Mouse (Mus musculus) mature B cell (primary cell): ENCODE measurements around the gene Plekha1.

Experiments
- in situ Hi-C: fragments of 300-500 bp; cut with MboI; formaldehyde crosslinking; loops from 2 replicates; pipeline ENCODE4 v1.14.3; 2019

The Plekha1 gene

GRCm38 (mm10) chr7:130859926-130860325 is 5.6 kb upstream of the Plekha1 start:
- in situ Hi-C loops: no loop called here

GRCm38 (mm10) chr7:130860721-130861142 is 4.8 kb upstream of the Plekha1 start:
- in situ Hi-C loops: no loop called here

- in situ Hi-C loops: no loop called here
Measured at GRCm38 (mm10) chr7:130862501-130862900, 3.1 kb upstream of the Plekha1 start.

- in situ Hi-C loops: no loop called here
Measured at GRCm38 (mm10) chr7:130864711-130865110, 845 bp upstream of the Plekha1 start.

- in situ Hi-C loops: no loop called here
Measured at GRCm38 (mm10) chr7:130866640-130867039, 1.1 kb downstream of the Plekha1 start.

- in situ Hi-C loops: no loop called here
Measured at GRCm38 (mm10) chr7:130867256-130867655, 1.7 kb downstream of the Plekha1 start.

- in situ Hi-C loops: no loop called here
Measured at GRCm38 (mm10) chr7:130884161-130884560, 18.6 kb downstream of the Plekha1 start.

GRCm38 (mm10) chr7:130886246-130886645 is 20.7 kb downstream of the Plekha1 start:
- in situ Hi-C loops: no loop called here

GRCm38 (mm10) chr7:130887946-130888345 is 22.4 kb downstream of the Plekha1 start:
- in situ Hi-C loops: no loop called here

GRCm38 (mm10) chr7:130890871-130891270 is 25.3 kb downstream of the Plekha1 start:
- in situ Hi-C loops: no loop called here

- in situ Hi-C loops: no loop called here
Measured at GRCm38 (mm10) chr7:130892973-130893372, 27.4 kb downstream of the Plekha1 start.

- in situ Hi-C loops: no loop called here
Measured at GRCm38 (mm10) chr7:130894931-130895617, 29.5 kb downstream of the Plekha1 start.

- in situ Hi-C loops: no loop called here
Measured at GRCm38 (mm10) chr7:130895618-130895945, 30.0 kb downstream of the Plekha1 start.

GRCm38 (mm10) chr7:130896064-130896463 is 30.5 kb downstream of the Plekha1 start:
- in situ Hi-C loops: no loop called here

GRCm38 (mm10) chr7:130897201-130897600 is 31.6 kb downstream of the Plekha1 start:
- in situ Hi-C loops: no loop called here

- in situ Hi-C loops: no loop called here
Measured at GRCm38 (mm10) chr7:130898373-130898772, 32.8 kb downstream of the Plekha1 start.

- in situ Hi-C loops: no loop called here
Measured at GRCm38 (mm10) chr7:130900233-130900848, 34.8 kb downstream of the Plekha1 start.

GRCm38 (mm10) chr7:130902929-130903328 is 37.4 kb downstream of the Plekha1 start:
- in situ Hi-C loops: no loop called here

- in situ Hi-C loops: no loop called here
Measured at GRCm38 (mm10) chr7:130903505-130904074, 38.0 kb downstream of the Plekha1 start.

- in situ Hi-C loops: no loop called here
Measured at GRCm38 (mm10) chr7:130904571-130905365, 39.2 kb downstream of the Plekha1 start.

- in situ Hi-C loops: loop anchor here (10.0 kb wide), 1 partner anchor 126 kb away; no protein-coding TSS in a partner anchor
Measured at GRCm38 (mm10) chr7:130910841-130911240, 45.3 kb downstream of the Plekha1 start.

- in situ Hi-C loops: loop anchor here (10.0 kb wide), 1 partner anchor 130 kb away; no protein-coding TSS in a partner anchor
Measured at GRCm38 (mm10) chr7:130914693-130915363, 49.3 kb downstream of the Plekha1 start.
